Mouse (Mus musculus): ENCODE measurements around the gene Tnfaip1. TPM values are rescaled to one million over a fixed set of nuclear protein-coding genes. Genes with fewer than 3 reads are reported as not detected.

The Tnfaip1 gene
- polyA plus RNA-seq, 1 experiment from 2014 or later = 92.4 TPM

DNA sequence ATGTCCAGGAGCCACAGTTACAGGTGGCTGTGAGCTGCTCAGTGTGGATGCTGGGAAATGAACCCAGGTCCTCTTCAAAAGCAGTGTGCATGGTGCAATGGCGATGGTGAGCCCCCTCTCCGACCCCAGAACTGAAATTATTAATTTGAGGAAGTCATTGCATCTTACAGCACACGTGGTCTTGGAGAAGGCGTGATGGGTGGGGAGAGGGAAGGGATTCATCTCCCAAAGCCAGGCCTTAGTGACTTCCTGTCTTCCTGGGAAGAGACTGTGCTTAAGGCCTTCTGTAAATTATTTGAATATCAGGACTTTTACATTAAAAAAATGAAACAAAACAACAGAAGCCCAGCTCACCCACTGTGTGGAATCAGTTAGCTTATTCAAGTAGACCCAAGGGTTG, 19.9 kb upstream of the Tnfaip1 start:
- no peak for DNase-seq (ENCODE audit: low spot score)
- Histone ChIP-seq H3K27ac (replicated peaks) (no peak overlapping the region), H3K4me3 (no peak overlapping the region), H3K36me3 (replicated peaks) (peaks cover 3% of the 10 kb centered on the region; the same call in 1 of the 2 replicates), H3K9me3 (peaks cover 7% of the 10 kb centered on the region; the same call in 1 of the 2 replicates), H3K27me3 (replicated peaks; ENCODE audit: low read depth, poor library complexity, severe bottlenecking) (no peaks in the 10 kb centered on the region), H3K4me1 (peaks cover 12% of the 10 kb centered on the region)
- WGBS = 82% methylated on average over 4 of the region's 4 CpGs

DNA sequence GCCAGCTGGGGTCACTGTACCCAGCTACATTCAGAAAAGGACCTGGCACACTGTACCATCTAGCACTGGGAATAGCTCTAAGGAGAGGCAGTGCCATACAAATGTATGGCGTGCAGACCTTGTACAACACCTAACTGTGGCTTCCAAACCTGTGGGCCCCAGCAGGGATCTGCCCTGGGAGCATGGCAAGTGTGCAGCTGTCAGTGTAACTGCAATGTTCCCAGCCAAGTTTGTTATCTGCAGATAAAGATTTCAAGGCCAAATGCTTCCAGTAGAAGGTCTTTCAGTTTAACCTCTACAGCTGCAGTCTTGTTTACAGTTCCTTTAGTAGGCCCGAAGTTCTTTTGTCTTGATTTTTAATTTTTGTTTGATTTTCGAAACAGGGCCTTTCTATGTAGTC, 19.5 kb upstream of the Tnfaip1 start:
- Histone ChIP-seq H3K27ac (replicated peaks) (no peak overlapping the region), H3K36me3 (replicated peaks) (peaks cover 3% of the 10 kb centered on the region; the same call in 1 of the 2 replicates), H3K27me3 (replicated peaks; ENCODE audit: low read depth, poor library complexity, severe bottlenecking) (no peaks in the 10 kb centered on the region), H3K4me3 (no peak overlapping the region), H3K9me3 (peaks cover 7% of the 10 kb centered on the region; the same call in 1 of the 2 replicates), H3K4me1 (peaks cover 14% of the 10 kb centered on the region)
- DNase-seq (ENCODE audit: low spot score) = no peak
- 82% methylated on average over 3 of the region's 3 CpGs for WGBS

DNA sequence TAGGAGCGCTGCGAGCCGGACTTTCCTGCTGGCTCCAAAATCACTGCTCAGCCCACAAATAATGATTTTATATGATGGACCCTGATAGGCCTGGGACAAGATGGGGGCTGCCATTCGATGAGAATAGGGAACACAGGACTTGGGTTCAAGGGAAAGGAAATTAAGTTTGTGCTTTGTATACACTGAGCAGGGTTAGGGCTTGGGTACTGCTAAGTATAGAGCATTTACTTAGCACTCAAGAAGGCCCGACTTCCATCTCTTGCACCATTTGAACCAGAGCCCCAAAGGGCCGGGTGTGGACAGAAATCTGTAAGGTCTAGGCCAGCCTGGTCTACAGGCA, 14.9 kb upstream of the Tnfaip1 start:
- 34% methylated on average over 6 of the region's 6 CpGs for WGBS
- Histone ChIP-seq H3K4me3 (peak overlapping the region; percentile 84), H3K27ac (replicated peaks) (peak overlapping the region; percentile 89), H3K36me3 (replicated peaks) (peaks cover 14% of the 10 kb centered on the region; the same call in 1 of the 2 replicates), H3K27me3 (replicated peaks; ENCODE audit: low read depth, poor library complexity, severe bottlenecking) (no peaks in the 10 kb centered on the region), H3K9me3 (peaks cover 7% of the 10 kb centered on the region; the same call in 1 of the 2 replicates), H3K4me1 (peaks cover 26% of the 10 kb centered on the region)
- peak; percentile 27 for DNase-seq (ENCODE audit: low spot score)

DNA sequence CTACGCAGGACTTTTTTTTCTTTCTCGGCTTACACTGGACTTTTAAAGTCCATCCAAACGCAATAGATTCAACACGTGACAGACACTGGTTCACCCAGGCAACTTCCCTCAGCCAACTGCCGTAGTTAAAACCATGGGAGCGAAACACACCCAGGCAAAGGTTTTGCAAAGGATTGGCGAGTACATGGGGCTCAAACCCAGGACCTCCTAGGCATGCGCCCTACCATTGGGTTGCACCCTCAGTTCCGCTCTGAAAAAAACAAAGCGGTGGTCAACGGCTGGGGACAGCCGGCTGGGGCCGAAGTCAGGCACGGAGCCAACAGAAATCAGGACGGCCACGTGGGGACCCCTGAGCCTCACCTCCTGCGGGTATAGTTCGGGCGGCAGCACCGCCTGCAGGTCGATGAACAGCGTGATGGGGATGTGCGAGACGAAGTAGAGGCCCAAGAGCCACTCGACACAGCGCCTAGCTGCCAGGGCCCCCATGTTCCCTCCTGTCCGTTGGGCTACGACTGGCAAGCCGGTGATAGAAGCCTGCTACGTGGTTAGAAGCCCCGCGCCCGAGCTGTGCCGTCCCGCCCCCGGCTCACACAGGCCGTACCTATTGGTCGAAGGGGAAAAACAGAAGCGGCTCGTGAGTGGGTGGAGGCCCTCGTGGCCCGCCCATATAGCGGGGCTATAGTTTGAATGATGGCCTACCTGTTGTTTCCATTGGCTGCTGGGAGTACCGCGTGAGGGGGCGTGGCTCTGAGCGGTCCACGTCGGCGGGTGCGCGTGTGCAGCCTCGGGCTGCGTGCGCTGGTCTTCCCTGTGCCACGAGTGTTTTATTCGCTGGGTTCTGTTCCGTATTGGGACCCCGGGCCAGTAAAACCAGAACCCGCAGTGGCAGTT, 14.3 kb upstream of the Tnfaip1 start, which contains the start of gene Tmem97:
Gene Tmem97 (minus strand): TSS at position 610 of the 891 bp plus-strand sequence.
- peak within 1 kb of the TSS; percentile 89 for H3K27ac ChIP-seq (replicated peaks)
- peaks cover 19% of the 10 kb centered on the region for H3K36me3 ChIP-seq (replicated peaks)
- WGBS = under 1% methylated on average over 60 of the region's 60 CpGs
- peaks cover 26% of the 10 kb centered on the region for H3K4me1 ChIP-seq
- no peaks in the 10 kb centered on the region for H3K27me3 ChIP-seq (replicated peaks; ENCODE audit: low read depth, poor library complexity, severe bottlenecking)
- peak; percentile 97 for DNase-seq (ENCODE audit: low spot score)
- H3K4me3 ChIP-seq = peak within 1 kb of the TSS; percentile 84
- peaks cover 7% of the 10 kb centered on the region; the same call in 1 of the 2 replicates for H3K9me3 ChIP-seq

DNA sequence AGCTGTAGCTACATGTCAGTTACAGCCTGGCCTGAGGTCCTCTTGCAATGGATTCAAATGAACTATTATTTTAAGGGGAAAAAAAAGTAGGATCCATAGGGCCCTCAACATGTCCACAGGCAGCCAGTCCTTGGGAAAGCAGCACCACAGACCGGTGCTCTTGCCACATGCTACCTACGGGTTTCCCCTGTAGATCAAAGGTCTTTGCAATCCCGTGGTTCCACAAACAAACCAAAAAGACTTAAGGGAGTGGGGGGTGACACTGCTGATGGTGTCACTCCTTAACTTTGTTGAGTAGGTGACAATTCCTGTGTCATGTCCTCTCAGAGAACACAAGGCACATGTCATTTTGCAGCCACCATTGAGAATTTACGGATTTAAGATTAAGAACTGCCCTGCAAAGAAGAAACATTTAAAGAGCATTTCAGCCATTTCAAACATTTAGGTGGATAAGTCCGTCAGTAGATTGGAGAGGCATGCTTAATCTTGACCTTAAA, 13.4 kb upstream of the Tnfaip1 start:
- 14% methylated on average over 5 of the region's 5 CpGs for WGBS
- H3K4me3 ChIP-seq = peak overlapping the region; percentile 84
- DNase-seq (ENCODE audit: low spot score) = no peak
- H3K27ac ChIP-seq (replicated peaks) = peak overlapping the region; percentile 89
- H3K9me3 ChIP-seq = peaks cover 7% of the 10 kb centered on the region; the same call in 1 of the 2 replicates
- H3K4me1 ChIP-seq = peaks cover 26% of the 10 kb centered on the region
- no peaks in the 10 kb centered on the region for H3K27me3 ChIP-seq (replicated peaks; ENCODE audit: low read depth, poor library complexity, severe bottlenecking)
- H3K36me3 ChIP-seq (replicated peaks) = peaks cover 28% of the 10 kb centered on the region

DNA sequence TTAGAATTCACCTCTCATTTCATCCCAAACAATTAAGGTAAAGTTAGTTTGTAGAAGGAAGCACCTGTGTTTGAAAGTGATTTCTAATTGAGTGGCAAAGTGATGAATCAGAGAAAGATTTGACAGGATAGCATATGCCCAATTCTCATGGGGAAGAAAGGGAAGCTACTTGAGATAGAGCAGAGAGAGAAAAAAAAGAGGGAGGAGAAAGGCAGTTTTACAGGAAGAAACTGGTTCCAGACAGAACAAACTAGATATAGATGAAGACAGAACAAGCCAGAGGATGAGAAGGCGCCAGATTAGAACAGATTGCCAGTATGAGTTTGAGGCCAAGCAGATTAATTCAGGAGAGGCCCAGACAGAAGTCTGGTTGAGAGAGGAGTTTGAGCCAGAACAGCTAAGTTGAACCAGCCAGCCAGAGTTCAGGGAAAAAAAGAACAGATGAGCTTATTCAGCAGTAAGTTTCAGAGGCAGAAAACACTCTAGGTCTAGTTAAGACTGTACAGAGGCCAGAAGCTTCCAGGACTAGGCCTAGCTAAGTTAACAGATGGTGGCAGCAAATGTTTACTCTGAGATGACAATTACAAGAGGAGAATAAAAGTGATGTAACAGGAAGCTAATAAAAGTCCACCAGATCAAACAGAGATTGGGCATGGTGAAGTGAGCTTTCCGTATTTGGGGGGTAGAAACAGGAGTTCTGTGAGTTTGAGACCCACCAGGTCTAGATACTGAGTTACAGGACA, 11.8 kb upstream of the Tnfaip1 start:
- Histone ChIP-seq H3K4me1 (peaks cover 26% of the 10 kb centered on the region), H3K4me3 (no peak overlapping the region), H3K27me3 (replicated peaks; ENCODE audit: low read depth, poor library complexity, severe bottlenecking) (no peaks in the 10 kb centered on the region), H3K9me3 (0 out of 2 replicates have a peak, but pooled peaks cover 2% of the 10 kb centered on the region), H3K27ac (replicated peaks) (no peak overlapping the region), H3K36me3 (replicated peaks) (peaks cover 41% of the 10 kb centered on the region)
- 89% methylated on average over 2 of the region's 2 CpGs for WGBS
- no peak for DNase-seq (ENCODE audit: low spot score)

DNA sequence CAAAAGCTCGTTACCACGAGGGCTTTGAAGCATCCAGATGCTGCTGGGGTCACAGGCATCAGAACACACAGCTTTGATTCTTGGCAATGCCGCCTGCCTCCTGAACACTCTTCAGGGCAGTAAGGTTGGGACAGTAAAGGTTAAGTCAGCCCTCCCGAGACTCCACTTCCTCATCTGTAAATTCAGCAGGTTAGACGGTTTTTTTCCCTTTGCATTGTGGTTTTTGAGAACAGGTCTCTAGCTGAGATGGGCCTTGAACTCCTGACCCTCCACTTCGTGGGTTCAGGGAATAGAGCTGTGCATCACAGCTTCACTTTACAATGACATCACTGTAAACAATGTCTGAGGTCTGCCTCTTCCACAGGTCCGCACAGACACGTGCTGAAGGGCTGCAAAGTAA, 9.0 kb upstream of the Tnfaip1 start:
- H3K27me3 ChIP-seq (replicated peaks; ENCODE audit: low read depth, poor library complexity, severe bottlenecking) = no peaks in the 10 kb centered on the region
- H3K4me1 ChIP-seq = peaks cover 22% of the 10 kb centered on the region
- peaks cover 68% of the 10 kb centered on the region for H3K36me3 ChIP-seq (replicated peaks)
- no peak overlapping the region for H3K4me3 ChIP-seq
- H3K27ac ChIP-seq (replicated peaks) = no peak overlapping the region
- no peaks in the 10 kb centered on the region for H3K9me3 ChIP-seq
- DNase-seq (ENCODE audit: low spot score) = no peak
- WGBS = 80% methylated on average over 8 of the region's 8 CpGs

DNA sequence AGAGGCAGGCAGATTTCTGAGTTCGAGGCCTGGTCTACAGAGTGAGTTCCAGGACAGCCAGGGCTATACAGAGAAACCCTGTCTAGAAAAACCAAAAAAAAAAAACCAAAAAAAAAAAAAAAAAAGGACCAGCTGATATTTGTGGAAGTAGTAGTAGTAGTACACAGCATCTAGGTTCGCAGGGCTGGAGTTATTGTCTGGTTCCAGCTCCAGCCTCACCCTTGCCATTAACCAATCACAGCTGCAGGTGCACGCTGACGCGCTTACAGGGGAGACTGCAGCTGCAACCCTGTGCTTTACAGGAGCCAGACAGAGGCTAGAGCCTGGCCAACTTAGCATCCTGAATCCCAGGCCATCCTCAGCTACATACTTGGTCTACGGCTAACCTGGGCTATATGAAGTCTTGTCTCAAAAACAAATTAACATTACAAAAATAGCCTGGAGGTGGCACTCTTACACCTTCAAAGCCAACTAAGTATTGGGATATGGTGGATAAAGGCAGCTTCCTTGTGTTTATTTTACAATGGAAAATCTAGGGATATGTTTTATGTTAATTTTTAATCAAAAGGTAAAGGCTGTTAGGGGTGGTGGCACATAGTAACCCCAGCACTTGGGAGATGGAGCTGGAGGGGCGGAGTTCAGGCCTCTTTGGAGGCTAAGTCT, 8.4 kb upstream of the Tnfaip1 start:
- no peak for DNase-seq (ENCODE audit: low spot score)
- 93% methylated on average over 7 of the region's 7 CpGs for WGBS
- Histone ChIP-seq H3K9me3 (no peaks in the 10 kb centered on the region), H3K27me3 (replicated peaks; ENCODE audit: low read depth, poor library complexity, severe bottlenecking) (no peaks in the 10 kb centered on the region), H3K4me1 (peaks cover 19% of the 10 kb centered on the region), H3K36me3 (replicated peaks) (peaks cover 74% of the 10 kb centered on the region), H3K27ac (replicated peaks) (no peak overlapping the region), H3K4me3 (no peak overlapping the region)

DNA sequence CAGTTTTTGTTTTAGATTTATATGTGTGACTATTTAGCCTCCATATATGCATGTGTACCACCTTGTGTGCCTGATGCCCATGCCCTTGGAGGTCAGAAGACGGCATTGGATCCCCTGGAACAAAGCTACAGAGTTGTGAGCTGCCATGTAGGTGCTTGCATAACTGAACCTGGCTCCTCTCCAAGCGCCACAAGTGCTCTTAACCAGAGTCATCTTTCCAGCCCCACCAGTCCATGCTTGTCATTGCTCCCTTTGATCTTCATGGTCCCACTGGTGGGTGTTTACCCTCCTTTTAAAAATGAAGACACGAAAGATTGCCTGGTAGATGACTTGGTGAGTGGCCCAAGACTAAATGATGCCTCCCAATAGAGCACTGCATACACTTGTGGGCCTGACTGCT, 4.2 kb upstream of the Tnfaip1 start:
- peaks cover 11% of the 10 kb centered on the region for H3K4me1 ChIP-seq
- H3K9me3 ChIP-seq = no peaks in the 10 kb centered on the region
- no peak overlapping the region for H3K27ac ChIP-seq (replicated peaks)
- 89% methylated on average over 3 of the region's 3 CpGs for WGBS
- no peak overlapping the region for H3K4me3 ChIP-seq
- peaks cover 72% of the 10 kb centered on the region for H3K36me3 ChIP-seq (replicated peaks)
- DNase-seq (ENCODE audit: low spot score) = no peak
- no peaks in the 10 kb centered on the region for H3K27me3 ChIP-seq (replicated peaks; ENCODE audit: low read depth, poor library complexity, severe bottlenecking)

DNA sequence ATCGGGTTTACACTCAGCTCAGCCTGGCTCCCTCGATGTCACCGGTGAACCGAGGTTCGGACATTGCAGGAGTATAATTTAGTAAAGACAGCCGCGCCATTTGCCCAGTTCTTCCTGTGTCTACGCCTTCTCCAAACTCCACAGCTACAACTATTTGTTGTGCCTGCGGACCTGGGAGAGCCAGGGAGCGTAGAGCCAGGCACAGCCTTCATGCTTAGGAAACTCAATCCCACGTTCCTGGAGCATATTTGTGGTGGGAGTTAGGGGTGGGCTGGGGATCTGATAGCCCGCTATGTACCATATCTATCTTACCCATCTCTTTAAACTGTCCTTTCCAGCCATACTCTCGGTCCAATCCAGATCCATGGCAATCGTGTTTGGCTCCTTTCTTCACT, 555 bp upstream of the Tnfaip1 start:
- H3K36me3 ChIP-seq (replicated peaks) = peaks cover 61% of the 10 kb centered on the region
- peak overlapping the region; percentile 92 for H3K27ac ChIP-seq (replicated peaks)
- 4% methylated on average over 14 of the region's 14 CpGs for WGBS
- H3K9me3 ChIP-seq = no peaks in the 10 kb centered on the region
- H3K4me1 ChIP-seq = peaks cover 22% of the 10 kb centered on the region
- DNase-seq (ENCODE audit: low spot score) = no peak
- no peaks in the 10 kb centered on the region for H3K27me3 ChIP-seq (replicated peaks; ENCODE audit: low read depth, poor library complexity, severe bottlenecking)
- H3K4me3 ChIP-seq = peak overlapping the region; percentile 91

DNA sequence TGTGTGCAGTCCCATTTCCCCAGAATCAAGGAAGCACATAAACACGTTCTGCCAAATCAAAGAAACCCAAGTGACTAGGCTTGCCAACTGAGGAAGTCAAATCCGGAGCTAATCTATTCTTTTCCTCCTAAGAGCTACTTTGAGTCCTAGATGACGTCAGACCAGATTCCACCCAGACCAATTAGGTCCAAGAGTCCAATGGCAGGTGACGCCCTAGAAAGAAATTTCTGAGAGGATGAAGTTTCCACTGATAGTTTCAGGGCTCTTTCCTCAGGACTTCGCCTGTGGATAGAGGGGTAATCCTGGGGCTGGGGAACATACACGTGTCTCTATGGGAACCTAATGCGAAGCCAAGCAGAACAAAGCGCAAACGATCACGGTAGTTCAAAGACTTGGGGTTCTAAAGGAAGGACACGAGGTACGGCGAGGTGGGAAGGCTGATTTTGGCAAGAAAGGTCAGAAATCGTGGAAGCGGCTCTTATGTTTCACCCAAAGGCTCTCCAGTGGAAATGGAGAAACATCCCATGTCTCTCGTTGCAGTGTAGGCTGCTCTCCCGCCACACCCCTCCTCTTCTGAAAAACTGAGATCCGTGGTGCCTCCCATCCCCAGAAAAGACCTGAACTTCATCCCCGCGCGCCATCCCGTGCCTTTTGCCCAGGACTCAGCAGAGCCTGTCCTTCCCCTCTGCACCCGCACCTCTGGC, 604 bp downstream of the Tnfaip1 start:
- Histone ChIP-seq H3K9me3 (no peaks in the 10 kb centered on the region), H3K27ac (replicated peaks) (peak overlapping the region; percentile 92), H3K27me3 (replicated peaks; ENCODE audit: low read depth, poor library complexity, severe bottlenecking) (no peaks in the 10 kb centered on the region), H3K36me3 (replicated peaks) (peaks cover 59% of the 10 kb centered on the region), H3K4me3 (peak overlapping the region; percentile 91), H3K4me1 (peaks cover 22% of the 10 kb centered on the region)
- DNase-seq (ENCODE audit: low spot score) = peak; percentile 35
- WGBS = under 1% methylated on average over 23 of the region's 23 CpGs
